Mouse (Mus musculus): Measurements from ENCODE around the gene AC153137.1.

- TF ChIP-seq GABPA (IDR thresholded peaks at IDR 0.05; ENCODE audit: insufficient replicate concordance, low read depth, low read length) (no peak), CTCF (conservative IDR thresholded peaks at IDR 0.05 in 1 of 2, IDR thresholded peaks at IDR 0.05 in 1 of 2; ENCODE audit: low read depth in 2 of 2, low read length in 2 of 2) (no peak), EP300 (IDR thresholded peaks at IDR 0.05; ENCODE audit: low read length) (no peak), POLR2A (IDR thresholded peaks at IDR 0.05; ENCODE audit: low read depth, low read length) (no peak), SIN3A (IDR thresholded peaks at IDR 0.05; ENCODE audit: low read length) (no peak), ZNF384 (IDR thresholded peaks at IDR 0.05; ENCODE audit: low read depth, low read length) (no peak), USF2 (conservative IDR thresholded peaks at IDR 0.05; ENCODE audit: low read depth, low read length) (no peak)
These were observed 41.5 kb upstream of the AC153137.1 start for GRCm38 (mm10) chr1:31019283-31019682.

All from CH12.LX (cell line).